Mouse (Mus musculus) megakaryocyte, embryonic 14.5 days (primary cell): ENCODE results near the gene Fdx1l. TPM values are rescaled to one million over a fixed set of nuclear protein-coding genes. Genes with fewer than 3 reads are reported as not detected.

Experiments used
- H3K27me3 ChIP-seq: replicated peaks from 2 replicates; pipeline ENCODE3; 2012; ENCODE audit warnings: inconsistent platforms
- H3K36me3 ChIP-seq: replicated peaks from 2 replicates; pipeline ENCODE3; 2012; ENCODE audit warnings: low read length, inconsistent platforms, mixed read lengths
- H3K4me1 ChIP-seq: 2 replicates; pipeline ENCODE4 v1.6.1; 2012; ENCODE audit warnings: inconsistent platforms
- H3K4me3 ChIP-seq: replicated peaks from 2 replicates; pipeline ENCODE3; 2012; ENCODE audit warnings: moderate library complexity, mild to moderate bottlenecking, inconsistent platforms
- H3K9me3 ChIP-seq: 2 replicates; pipeline ENCODE4 v1.6.1; 2012; ENCODE audit warnings: inconsistent platforms
- FLI1 ChIP-seq: IDR thresholded peaks from 2 replicates; pipeline ENCODE4 v1.6.1; 2012; ENCODE audit warnings: low read length, inconsistent platforms, mixed read lengths
- GATA1 ChIP-seq: IDR thresholded peaks from 3 replicates; pipeline ENCODE4 v1.6.1; 2012; ENCODE audit warnings: mixed read lengths, low read length, inconsistent platforms, borderline replicate concordance
- polyA plus RNA-seq: library from polyadenylated mRNA; stranded (reverse); fragments of >175 nt; gene quantifications from 2 replicates; pipeline ENCODE4 v1.2.3, GENCODE M21; 2012; ENCODE audit warnings: low replicate concordance; ENCODE audit not compliant: insufficient read depth

The Fdx1l gene
- polyA plus RNA-seq, 1 experiment = 26.9 TPM

- Histone ChIP-seq H3K4me3 (no peak overlapping the region), H3K36me3 (peaks cover 24% of the 10 kb centered on the region), H3K9me3 (no peaks in the 10 kb centered on the region), H3K27me3 (peaks cover 50% of the 10 kb centered on the region), H3K4me1 (peaks cover 25% of the 10 kb centered on the region)
- TF ChIP-seq GATA1 = no peak
- TF ChIP-seq FLI1 = no peak
Observed at GRCm38 (mm10) chr9:21021363-21021762, 52.1 kb downstream of the Fdx1l start.

- peaks cover 16% of the 10 kb centered on the region for H3K36me3 ChIP-seq
- H3K4me1 ChIP-seq = peaks cover 49% of the 10 kb centered on the region
- H3K9me3 ChIP-seq = no peaks in the 10 kb centered on the region
- H3K27me3 ChIP-seq = peaks cover 60% of the 10 kb centered on the region
- TF ChIP-seq GATA1 (no peak), FLI1 (no peak)
- peak overlapping the region; percentile 73 for H3K4me3 ChIP-seq
Observed at GRCm38 (mm10) chr9:21018600-21018999, 54.8 kb downstream of the Fdx1l start.

Other genes starting within 250 kb of the Fdx1l start
- 39.0 and 51.7 TPM in 2 replicates for gene A230050P20Rik, start 205.0 kb downstream of the Fdx1l start, polyA plus RNA-seq
- gene Angptl6, start 193.9 kb downstream of the Fdx1l start, polyA plus RNA-seq = 4.7 and 5.1 TPM in 2 replicates
- 84.5 and 137 TPM in 2 replicates for gene Ppan, start 185.4 kb downstream of the Fdx1l start, polyA plus RNA-seq
- gene Eif3g, start 175.0 kb downstream of the Fdx1l start, polyA plus RNA-seq = 300 and 342 TPM in 2 replicates
- 31.3 and 39.8 TPM in 2 replicates for gene Dnmt1, start 113.7 kb downstream of the Fdx1l start, polyA plus RNA-seq
- gene S1pr2, start 96.8 kb downstream of the Fdx1l start, polyA plus RNA-seq = 4.0 and 8.4 TPM in 2 replicates
- 62.4 and 63.4 TPM in 2 replicates for gene Mrpl4, start 70.9 kb downstream of the Fdx1l start, polyA plus RNA-seq
- gene Icam1, start 57.6 kb downstream of the Fdx1l start, polyA plus RNA-seq = 8.8 and 10.8 TPM in 2 replicates
- 5.3 and 7.9 TPM in 2 replicates for gene Icam4, start 44.2 kb downstream of the Fdx1l start, polyA plus RNA-seq
- 3.0 and 9.9 TPM in 2 replicates for gene Icam5, start 41.5 kb downstream of the Fdx1l start, polyA plus RNA-seq
- 3.6 TPM in 1 of 2 replicates, not detected in the other for gene Zglp1, start 6.5 kb downstream of the Fdx1l start, polyA plus RNA-seq
- 0.45 TPM in 1 of 2 replicates, not detected in the other for gene Gm49373, start 518 bp downstream of the Fdx1l start, polyA plus RNA-seq
- 128 and 518 TPM in 2 replicates for gene Gm38431, start 18.4 kb upstream of the Fdx1l start, polyA plus RNA-seq
- gene Raver1, start 18.4 kb upstream of the Fdx1l start, polyA plus RNA-seq = 51.7 TPM in 1 of 2 replicates, not detected in the other
- 15.5 and 17.9 TPM in 2 replicates for gene Tyk2, start 57.6 kb upstream of the Fdx1l start, polyA plus RNA-seq
- gene Cdc37, start 76.4 kb upstream of the Fdx1l start, polyA plus RNA-seq = 62.5 and 150 TPM in 2 replicates
- gene Pde4a, start 92.1 kb upstream of the Fdx1l start, polyA plus RNA-seq = 8.2 and 26.2 TPM in 2 replicates
- 47.4 and 49.4 TPM in 2 replicates for gene Keap1, start 165.7 kb upstream of the Fdx1l start, polyA plus RNA-seq
- not detected in 2 replicates for gene S1pr5, start 174.8 kb upstream of the Fdx1l start, polyA plus RNA-seq
- gene Atg4d, start 191.7 kb upstream of the Fdx1l start, polyA plus RNA-seq = 53.1 and 67.2 TPM in 2 replicates
- gene Kri1, start 214.4 kb upstream of the Fdx1l start, polyA plus RNA-seq = 32.6 and 47.4 TPM in 2 replicates
- gene Cdkn2d, start 217.8 kb upstream of the Fdx1l start, polyA plus RNA-seq = 94.7 and 248 TPM in 2 replicates
- gene Ap1m2, start 238.7 kb upstream of the Fdx1l start, polyA plus RNA-seq = not detected in 2 replicates
- gene Slc44a2, start 247.1 kb upstream of the Fdx1l start, polyA plus RNA-seq = 46.8 and 61.6 TPM in 2 replicates